Mouse (Mus musculus): ENCODE measurements around the gene Efna2. TPM values are rescaled to one million over a fixed set of nuclear protein-coding genes. Genes with fewer than 3 reads are reported as not detected.
A peak's percentile ranks its signal among the peaks of the same experiment; 100 is the strongest.
"Not testable (repeated sequence)": the region's sequence is repeated elsewhere in the genome, so short reads cannot be mapped to it uniquely, and the experiment has no call there.

The Efna2 gene
- polyA plus RNA-seq, 1 experiment from 2014 or later: 0.53 TPM

DNA sequence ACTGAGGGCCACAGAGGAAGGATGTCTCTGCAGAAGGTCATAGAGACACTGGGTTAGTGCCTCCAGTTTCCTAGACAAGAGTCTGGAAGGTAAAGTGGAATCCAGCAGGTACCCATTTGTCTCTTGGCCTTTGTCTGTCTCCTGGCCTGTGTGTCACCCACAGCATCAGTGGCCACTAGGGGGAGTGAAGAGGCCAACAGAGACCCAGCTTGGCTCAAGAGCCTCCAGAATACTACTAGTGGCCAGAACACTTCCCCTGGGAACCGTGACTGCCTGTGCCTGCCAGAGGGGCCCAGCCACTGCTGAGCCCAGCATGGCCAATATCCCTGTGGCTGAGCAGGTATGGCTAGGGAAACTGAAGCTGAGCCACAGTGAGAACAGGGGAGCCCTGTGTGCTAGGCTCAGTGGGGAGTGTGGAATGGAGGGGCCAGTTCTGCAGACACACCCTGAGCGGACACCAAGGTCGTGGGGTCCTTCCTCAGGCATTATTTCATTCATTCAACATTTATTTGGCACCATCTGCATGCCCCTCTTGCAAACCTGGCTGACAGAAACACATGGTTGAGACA is 20.2 kb downstream of the Efna2 start:
- Histone ChIP-seq H3K4me3 (ENCODE audit: low read depth, low read length) (no peak overlapping the region), H3K27me3 (ENCODE audit: control insufficient read depth, insufficient read depth, low read depth, low read length) (no peaks in the 10 kb centered on the region), H3K4me1 (ENCODE audit: control insufficient read depth, low read depth, low read length) (no peaks in the 10 kb centered on the region), H3K9ac (ENCODE audit: low read depth, low read length) (no peak overlapping the region), H3K27ac (ENCODE audit: low read length) (no peak overlapping the region), H3K4me2 (ENCODE audit: low read depth, low read length) (no peak overlapping the region), H3K36me3 (ENCODE audit: control insufficient read depth, insufficient read depth) (no peaks in the 10 kb centered on the region), H3K9me3 (replicated peaks; ENCODE audit: control insufficient read depth, low read length) (no peaks in the 10 kb centered on the region)
- 36% methylated on average over 3 of the region's 3 CpGs for WGBS (ENCODE audit: insufficient replicate concordance)
- ATAC-seq (ENCODE audit: low read depth): peak; percentile 70

DNA sequence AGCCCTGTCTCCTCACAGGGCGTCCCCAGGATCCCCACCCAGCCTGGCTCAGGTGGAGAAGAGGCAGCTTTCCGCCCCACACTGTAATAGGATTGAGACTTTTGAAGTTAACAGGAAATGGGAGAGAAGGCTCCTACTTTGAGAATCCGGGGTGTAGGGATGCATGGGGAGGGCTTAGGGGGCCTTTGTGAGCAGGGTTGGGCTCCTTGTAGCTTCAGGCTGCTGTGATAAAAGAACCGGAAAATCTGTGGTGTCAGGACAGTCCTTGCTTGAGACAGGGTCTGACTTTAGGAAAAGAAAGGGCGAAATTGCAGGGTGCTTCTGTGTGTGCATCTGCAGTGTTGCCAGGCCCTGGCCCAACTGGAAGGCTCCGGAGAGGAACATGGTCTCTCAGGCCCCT is 21.2 kb downstream of the Efna2 start:
- no peaks in the 10 kb centered on the region for H3K27me3 ChIP-seq (ENCODE audit: control insufficient read depth, insufficient read depth, low read depth, low read length)
- H3K9ac ChIP-seq (ENCODE audit: low read depth, low read length): no peak overlapping the region
- H3K4me1 ChIP-seq (ENCODE audit: control insufficient read depth, low read depth, low read length): no peaks in the 10 kb centered on the region
- H3K36me3 ChIP-seq (ENCODE audit: control insufficient read depth, insufficient read depth): no peaks in the 10 kb centered on the region
- H3K9me3 ChIP-seq (replicated peaks; ENCODE audit: control insufficient read depth, low read length): no peaks in the 10 kb centered on the region
- H3K4me3 ChIP-seq (ENCODE audit: low read depth, low read length): no peak overlapping the region
- H3K27ac ChIP-seq (ENCODE audit: low read length): no peak overlapping the region
- WGBS (ENCODE audit: insufficient replicate concordance): 63% methylated on average over 6 of the region's 6 CpGs
- H3K4me2 ChIP-seq (ENCODE audit: low read depth, low read length): no peak overlapping the region
- ATAC-seq (ENCODE audit: low read depth): no peak

DNA sequence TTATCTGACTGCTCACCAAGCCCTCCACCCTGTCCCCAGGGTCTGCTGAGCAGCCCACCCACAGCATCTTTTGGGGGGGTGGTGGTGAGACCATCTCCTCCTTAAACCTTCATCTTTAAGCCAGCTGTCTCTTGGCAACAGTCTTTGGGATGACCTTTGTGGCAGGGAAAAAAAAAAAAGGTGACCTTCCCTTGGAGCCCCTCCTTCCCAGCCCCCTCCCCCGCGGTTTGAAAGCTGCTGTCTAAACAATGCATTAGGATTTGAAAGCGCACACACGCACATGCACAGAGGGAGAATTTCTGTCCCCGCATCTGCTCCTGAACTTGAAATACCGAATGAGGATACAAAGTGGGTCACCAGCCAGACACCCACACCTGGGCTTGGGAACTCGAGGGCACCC is 24.8 kb downstream of the Efna2 start:
- Histone ChIP-seq H3K9ac (ENCODE audit: low read depth, low read length) (no peak overlapping the region), H3K9me3 (replicated peaks; ENCODE audit: control insufficient read depth, low read length) (no peaks in the 10 kb centered on the region), H3K36me3 (ENCODE audit: control insufficient read depth, insufficient read depth) (no peaks in the 10 kb centered on the region), H3K4me1 (ENCODE audit: control insufficient read depth, low read depth, low read length) (no peaks in the 10 kb centered on the region), H3K4me2 (ENCODE audit: low read depth, low read length) (no peak overlapping the region), H3K27ac (ENCODE audit: low read length) (no peak overlapping the region), H3K27me3 (ENCODE audit: control insufficient read depth, insufficient read depth, low read depth, low read length) (peaks cover 4% of the 10 kb centered on the region; the same call in 1 of the 2 replicates), H3K4me3 (ENCODE audit: low read depth, low read length) (no peak overlapping the region)
- no peak for ATAC-seq (ENCODE audit: low read depth)
- WGBS (ENCODE audit: insufficient replicate concordance): 41% methylated on average over 7 of the region's 7 CpGs

DNA sequence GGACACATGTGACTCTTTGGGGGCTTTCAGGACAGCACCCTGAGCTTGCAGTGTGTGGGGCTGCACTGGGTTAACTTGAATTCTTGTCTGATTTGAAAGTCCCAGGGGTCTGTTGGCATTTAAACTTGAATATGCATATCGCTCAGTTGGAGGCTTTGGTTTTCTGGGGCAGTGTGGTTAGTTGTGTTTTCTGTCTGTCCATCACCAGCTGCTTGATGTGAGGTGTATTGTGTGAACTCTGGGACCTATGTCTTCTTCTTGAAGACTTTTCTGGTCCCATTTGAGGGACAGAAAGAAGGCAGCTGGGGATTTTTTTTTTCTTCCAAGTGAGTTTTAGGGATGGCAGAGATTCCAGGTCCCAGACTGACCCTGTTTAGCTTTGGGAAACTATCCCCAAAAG is 27.9 kb downstream of the Efna2 start:
- H3K36me3 ChIP-seq (ENCODE audit: control insufficient read depth, insufficient read depth): no peaks in the 10 kb centered on the region
- H3K4me3 ChIP-seq (ENCODE audit: low read depth, low read length): no peak overlapping the region
- no peak overlapping the region for H3K27ac ChIP-seq (ENCODE audit: low read length)
- H3K9ac ChIP-seq (ENCODE audit: low read depth, low read length): no peak overlapping the region
- H3K4me1 ChIP-seq (ENCODE audit: control insufficient read depth, low read depth, low read length): no peaks in the 10 kb centered on the region
- no peak for ATAC-seq (ENCODE audit: low read depth)
- no peaks in the 10 kb centered on the region for H3K9me3 ChIP-seq (replicated peaks; ENCODE audit: control insufficient read depth, low read length)
- no peak overlapping the region for H3K4me2 ChIP-seq (ENCODE audit: low read depth, low read length)
- 53% methylated on average over 1 of the region's 1 CpGs for WGBS (ENCODE audit: insufficient replicate concordance)
- H3K27me3 ChIP-seq (ENCODE audit: control insufficient read depth, insufficient read depth, low read depth, low read length): peaks cover 5% of the 10 kb centered on the region; the same call in 1 of the 2 replicates

DNA sequence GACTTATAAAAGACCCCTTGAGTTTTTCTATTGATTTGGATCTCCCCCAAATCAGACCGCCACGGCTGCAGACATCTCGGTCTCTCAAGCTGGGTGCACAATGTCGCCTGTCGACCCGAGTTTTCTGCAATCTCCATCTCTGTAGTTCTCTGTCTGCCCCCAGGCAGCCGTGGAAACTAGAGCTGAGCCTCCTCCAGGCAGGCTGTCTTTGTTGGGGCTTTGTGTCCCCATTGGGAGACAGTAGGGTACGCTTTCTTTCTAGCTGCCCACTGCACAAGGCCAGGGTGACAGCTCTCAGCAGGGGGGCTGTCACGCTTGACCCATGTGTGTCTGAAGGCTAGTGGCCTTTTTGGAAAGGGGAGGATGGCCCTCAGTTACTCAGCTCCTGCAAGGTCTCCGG is 28.4 kb downstream of the Efna2 start:
- Histone ChIP-seq H3K9ac (ENCODE audit: low read depth, low read length) (no peak overlapping the region), H3K4me2 (ENCODE audit: low read depth, low read length) (no peak overlapping the region), H3K36me3 (ENCODE audit: control insufficient read depth, insufficient read depth) (no peaks in the 10 kb centered on the region), H3K27me3 (ENCODE audit: control insufficient read depth, insufficient read depth, low read depth, low read length) (peaks cover 5% of the 10 kb centered on the region; the same call in 1 of the 2 replicates), H3K27ac (ENCODE audit: low read length) (no peak overlapping the region), H3K4me3 (ENCODE audit: low read depth, low read length) (no peak overlapping the region), H3K9me3 (replicated peaks; ENCODE audit: control insufficient read depth, low read length) (no peaks in the 10 kb centered on the region), H3K4me1 (ENCODE audit: control insufficient read depth, low read depth, low read length) (no peaks in the 10 kb centered on the region)
- 71% methylated on average over 10 of the region's 10 CpGs for WGBS (ENCODE audit: insufficient replicate concordance)
- no peak for ATAC-seq (ENCODE audit: low read depth)

DNA sequence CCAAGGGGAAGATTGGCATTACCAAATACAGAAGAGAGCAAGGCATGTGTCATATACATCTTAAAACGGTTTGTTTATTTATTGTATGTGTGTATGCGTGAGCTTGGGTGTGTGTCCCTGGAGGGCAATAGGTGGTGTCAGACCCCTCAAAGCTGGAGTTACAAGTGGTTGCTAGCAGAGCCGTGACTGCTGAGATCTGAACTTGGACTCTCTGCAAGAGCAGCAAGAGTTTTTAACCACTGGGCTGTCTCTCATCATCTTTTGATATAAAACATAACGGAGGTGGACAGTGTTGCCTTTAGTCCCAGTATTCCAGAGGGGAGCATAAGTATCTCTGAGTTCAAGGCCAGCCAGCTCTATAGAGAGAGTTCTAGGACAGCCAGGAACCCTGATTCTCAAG is 29.0 kb downstream of the Efna2 start:
- WGBS (ENCODE audit: insufficient replicate concordance): 70% methylated on average over 4 of the region's 4 CpGs

DNA sequence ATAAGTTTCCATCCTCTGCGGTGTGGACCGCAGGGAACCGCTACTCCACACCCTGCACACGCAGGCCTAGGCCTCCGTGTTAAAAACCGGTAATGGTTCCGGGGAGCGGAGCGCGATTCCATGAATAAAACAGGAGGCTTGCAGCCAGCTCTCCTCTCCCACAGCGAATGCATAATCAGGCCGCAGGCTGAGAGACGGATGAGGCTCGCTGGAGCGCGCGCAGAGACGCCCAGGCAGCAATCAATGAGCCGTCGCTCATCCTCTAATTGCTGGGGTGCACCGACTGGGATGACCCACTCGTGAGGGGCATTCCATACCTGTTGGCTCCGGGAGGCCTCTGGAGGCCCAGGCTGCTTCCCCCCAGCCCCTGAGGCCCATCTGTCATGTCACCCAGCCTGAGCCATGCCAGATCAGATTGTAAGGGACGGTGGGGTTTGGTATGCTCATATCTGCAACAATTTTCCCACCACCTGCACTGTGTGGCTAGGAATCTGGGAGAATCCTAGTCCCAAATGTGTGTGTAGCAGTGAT is 29.6 kb downstream of the Efna2 start:
- Histone ChIP-seq H3K4me3 (ENCODE audit: low read depth, low read length) (no peak overlapping the region), H3K9me3 (replicated peaks; ENCODE audit: control insufficient read depth, low read length) (no peaks in the 10 kb centered on the region), H3K4me1 (ENCODE audit: control insufficient read depth, low read depth, low read length) (no peaks in the 10 kb centered on the region), H3K27ac (ENCODE audit: low read length) (no peak overlapping the region), H3K9ac (ENCODE audit: low read depth, low read length) (no peak overlapping the region), H3K27me3 (ENCODE audit: control insufficient read depth, insufficient read depth, low read depth, low read length) (peaks cover 5% of the 10 kb centered on the region; the same call in 1 of the 2 replicates), H3K36me3 (ENCODE audit: control insufficient read depth, insufficient read depth) (no peaks in the 10 kb centered on the region), H3K4me2 (ENCODE audit: low read depth, low read length) (no peak overlapping the region)
- WGBS (ENCODE audit: insufficient replicate concordance): 41% methylated on average over 24 of the region's 24 CpGs
- ATAC-seq (ENCODE audit: low read depth): no peak

More for the DNA sequence above, 29.0 kb downstream of the Efna2 start:
- ATAC-seq (ENCODE audit: low read depth): no peak
- Histone ChIP-seq H3K4me2 (ENCODE audit: low read depth, low read length) (no peak overlapping the region), H3K27ac (ENCODE audit: low read length) (no peak overlapping the region), H3K9ac (ENCODE audit: low read depth, low read length) (no peak overlapping the region), H3K36me3 (ENCODE audit: control insufficient read depth, insufficient read depth) (no peaks in the 10 kb centered on the region), H3K27me3 (ENCODE audit: control insufficient read depth, insufficient read depth, low read depth, low read length) (peaks cover 5% of the 10 kb centered on the region; the same call in 1 of the 2 replicates), H3K4me1 (ENCODE audit: control insufficient read depth, low read depth, low read length) (no peaks in the 10 kb centered on the region), H3K9me3 (replicated peaks; ENCODE audit: control insufficient read depth, low read length) (no peaks in the 10 kb centered on the region), H3K4me3 (ENCODE audit: low read depth, low read length) (no peak overlapping the region)

- H3K9ac ChIP-seq (ENCODE audit: low read depth, low read length); ATAC-seq (ENCODE audit: low read depth); H3K27ac ChIP-seq (ENCODE audit: low read length); H3K4me2 ChIP-seq (ENCODE audit: low read depth, low read length); H3K9me3 ChIP-seq (replicated peaks; ENCODE audit: control insufficient read depth, low read length); H3K4me1 ChIP-seq (ENCODE audit: control insufficient read depth, low read depth, low read length); H3K36me3 ChIP-seq (ENCODE audit: control insufficient read depth, insufficient read depth); H3K4me3 ChIP-seq (ENCODE audit: low read depth, low read length); H3K27me3 ChIP-seq (ENCODE audit: control insufficient read depth, insufficient read depth, low read depth, low read length): not testable (repeated sequence)
- 57% methylated on average over 7 of the region's 7 CpGs for WGBS (ENCODE audit: insufficient replicate concordance)
Measured at GRCm38 (mm10) chr10:80211547-80212103, 32.3 kb downstream of the Efna2 start.

- H3K9me3 ChIP-seq (replicated peaks; ENCODE audit: control insufficient read depth, low read length): no peaks in the 10 kb centered on the region
- H3K4me2 ChIP-seq (ENCODE audit: low read depth, low read length): no peak overlapping the region
- H3K4me3 ChIP-seq (ENCODE audit: low read depth, low read length): no peak overlapping the region
- no peak for ATAC-seq (ENCODE audit: low read depth)
- H3K36me3 ChIP-seq (ENCODE audit: control insufficient read depth, insufficient read depth): no peaks in the 10 kb centered on the region
- H3K27ac ChIP-seq (ENCODE audit: low read length): no peak overlapping the region
- H3K27me3 ChIP-seq (ENCODE audit: control insufficient read depth, insufficient read depth, low read depth, low read length): no peaks in the 10 kb centered on the region
- no peaks in the 10 kb centered on the region for H3K4me1 ChIP-seq (ENCODE audit: control insufficient read depth, low read depth, low read length)
- no peak overlapping the region for H3K9ac ChIP-seq (ENCODE audit: low read depth, low read length)
- WGBS (ENCODE audit: insufficient replicate concordance): 23% methylated on average over 16 of the region's 16 CpGs
Measured at GRCm38 (mm10) chr10:80215048-80215772, 35.9 kb downstream of the Efna2 start.

All from liver, embryonic 16.5 days (tissue).